Mouse (Mus musculus): ENCODE measurements at regions not wholly inside any gene's neighbourhood (a gene's known extent, or its start where the extent isn't known, plus 50 kb on each side); places are given as distances from the start of the nearest gene placed in this dataset.

GRCm38 (mm10) chr13:79057424-79057823 is 857.9 kb upstream of the Nr2f1 start:
- DNase-seq (ENCODE audit: low spot score) = no peak

GRCm38 (mm10) chr13:79054481-79054880 is 854.9 kb upstream of the Nr2f1 start:
- DNase-seq (ENCODE audit: low spot score) = no peak

- no peak for DNase-seq (ENCODE audit: low spot score)
Measured at GRCm38 (mm10) chr13:79053428-79053827, 853.9 kb upstream of the Nr2f1 start.

- DNase-seq (ENCODE audit: low spot score) = no peak
Measured at GRCm38 (mm10) chr13:79047240-79047639, 847.7 kb upstream of the Nr2f1 start.

- no peak for DNase-seq (ENCODE audit: low spot score)
Measured at GRCm38 (mm10) chr13:79044657-79045056, 845.1 kb upstream of the Nr2f1 start.

GRCm38 (mm10) chr13:79037883-79038282 is 838.3 kb upstream of the Nr2f1 start:
- no peak for DNase-seq (ENCODE audit: low spot score)

- no peak for DNase-seq (ENCODE audit: low spot score)
Measured at GRCm38 (mm10) chr13:79035276-79035675, 835.7 kb upstream of the Nr2f1 start.

GRCm38 (mm10) chr13:79029974-79030373 is 830.4 kb upstream of the Nr2f1 start:
- DNase-seq (ENCODE audit: low spot score) = no peak

- DNase-seq (ENCODE audit: low spot score) = peak; percentile 7
Measured at GRCm38 (mm10) chr13:79027877-79028760, 828.6 kb upstream of the Nr2f1 start.

- no peak for DNase-seq (ENCODE audit: low spot score)
Measured at GRCm38 (mm10) chr13:79025645-79026044, 826.1 kb upstream of the Nr2f1 start.

- no peak for DNase-seq (ENCODE audit: low spot score)
Measured at GRCm38 (mm10) chr13:79018051-79018450, 818.5 kb upstream of the Nr2f1 start.

- DNase-seq (ENCODE audit: low spot score) = no peak
Measured at GRCm38 (mm10) chr13:79003313-79003712, 803.8 kb upstream of the Nr2f1 start.

- no peak for DNase-seq (ENCODE audit: low spot score)
Measured at GRCm38 (mm10) chr13:78998855-78999254, 799.3 kb upstream of the Nr2f1 start.

- no peak for DNase-seq (ENCODE audit: low spot score)
Measured at GRCm38 (mm10) chr13:78992326-78992725, 792.8 kb upstream of the Nr2f1 start.

GRCm38 (mm10) chr13:78985921-78986320 is 786.4 kb upstream of the Nr2f1 start:
- DNase-seq (ENCODE audit: low spot score) = no peak

- no peak for DNase-seq (ENCODE audit: low spot score)
Measured at GRCm38 (mm10) chr13:78977224-78977780, 777.7 kb upstream of the Nr2f1 start.

- DNase-seq (ENCODE audit: low spot score) = peak; percentile 39
Measured at GRCm38 (mm10) chr13:78938351-78938741, 738.8 kb upstream of the Nr2f1 start.

GRCm38 (mm10) chr13:78937389-78938350 is 738.1 kb upstream of the Nr2f1 start:
- peak; percentile 9 for DNase-seq (ENCODE audit: low spot score)

- DNase-seq (ENCODE audit: low spot score) = no peak
Measured at GRCm38 (mm10) chr13:78935990-78936650, 736.6 kb upstream of the Nr2f1 start.

GRCm38 (mm10) chr13:78928347-78928746 is 728.8 kb upstream of the Nr2f1 start:
- DNase-seq (ENCODE audit: low spot score) = no peak

- no peak for DNase-seq (ENCODE audit: low spot score)
Measured at GRCm38 (mm10) chr13:78920802-78921201, 721.2 kb upstream of the Nr2f1 start.

GRCm38 (mm10) chr13:78909839-78910238 is 710.3 kb upstream of the Nr2f1 start:
- no peak for DNase-seq (ENCODE audit: low spot score)
